ENCODE assay signal across 41 mouse cellular contexts in genomic region chr4:117782908-117783307, GRCm38 (mm10). TPM values are rescaled to one million over a fixed set of nuclear protein-coding genes. Genes with fewer than 3 reads are reported as not detected.
"Had no signal": no experiment of that assay in that cellular context is flagged by ENCODE, and none has a peak within 500 bp of the region (broad histone marks: within the 10 kb centered on the region; RNA-seq: fewer than 3 reads in every experiment).

No protein-coding gene starts in this region.

- H3K27ac ChIP-seq: heart, embryonic 10.5 days; hindbrain, embryonic 10.5 days; hindbrain, embryonic 12.5 days; hindbrain, embryonic 14.5 days; limb, embryonic 13.5 days; limb, embryonic 15.5 days; liver, embryonic 12.5 days had no signal

- H3K27me3 ChIP-seq: heart, embryonic 12.5 days; hindbrain, embryonic 12.5 days; limb, embryonic 13.5 days; limb, embryonic 15.5 days; liver, embryonic 12.5 days had no signal

- H3K9me3 ChIP-seq: heart, embryonic 10.5 days; hindbrain, embryonic 12.5 days; limb, embryonic 15.5 days; liver, embryonic 12.5 days had no signal

- H3K4me2 ChIP-seq: heart, embryonic 12.5 days; hindbrain, embryonic 12.5 days; hindbrain, embryonic 14.5 days; limb, embryonic 13.5 days; limb, embryonic 15.5 days; liver, embryonic 12.5 days had no signal

- ATAC-seq: hindbrain, embryonic 16.5 days; inflammation-experienced regulatory T-cells, adult 6 months; intestine, embryonic 16.5 days; liver, embryonic 12.5 days had no signal

- H3K4me3 ChIP-seq: heart, embryonic 10.5 days; heart, embryonic 12.5 days; hindbrain, embryonic 10.5 days; hindbrain, embryonic 12.5 days; limb, embryonic 13.5 days; limb, embryonic 15.5 days; liver, embryonic 12.5 days had no signal

- H3K36me3 ChIP-seq: heart, embryonic 10.5 days; heart, embryonic 12.5 days; hindbrain, embryonic 10.5 days; hindbrain, embryonic 12.5 days; limb, embryonic 13.5 days; limb, embryonic 15.5 days had no signal

- DNase-seq: gastrocnemius, postnatal 14 days; gastrocnemius, postnatal 36 days; heart, postnatal 10 days; heart, postnatal 4 days; kidney, adult 18-20 months; kidney, adult 8-10 months; kidney, postnatal 10 days; kidney, postnatal 25 days; kidney, postnatal 4 days; layer of hippocampus, adult 9-11 months; layer of hippocampus, postnatal 36 days; left cerebral cortex, postnatal 4 days had no signal

- H3K4me1 ChIP-seq: hindbrain, embryonic 12.5 days; limb, embryonic 13.5 days; limb, embryonic 15.5 days had no signal

- H3K9ac ChIP-seq: heart, embryonic 12.5 days; hindbrain, embryonic 12.5 days; hindbrain, embryonic 14.5 days; limb, embryonic 13.5 days; limb, embryonic 15.5 days; liver, embryonic 12.5 days had no signal

RNA-seq across cellular contexts. Expression of gene Klf17, which starts 17.5 kb away (rescaled TPM):
- total RNA-seq: gastrocnemius, adult 18-20 months; gastrocnemius, adult 8-10 months; gastrocnemius, postnatal 14 days; gastrocnemius, postnatal 36 days; heart, adult 18-20 months; heart, adult 8-10 months; heart, postnatal 10 days; heart, postnatal 25 days; heart, postnatal 4 days; layer of hippocampus, adult 8-10 months; layer of hippocampus, postnatal 14 days; layer of hippocampus, postnatal 36 days; left cerebral cortex, adult 18-20 months; left cerebral cortex, adult 8-10 months; left cerebral cortex, postnatal 10 days; left cerebral cortex, postnatal 25 days; left cerebral cortex, postnatal 4 days; liver, adult 2 months had no signal
- polyA plus RNA-seq: gonadal fat pad, adult 2 months; heart, embryonic 12.5 days; heart, embryonic 14.5 days; heart, embryonic 16.5 days; hindbrain, embryonic 10.5 days; hindbrain, embryonic 12.5 days; hindbrain, embryonic 14.5 days; hindbrain, embryonic 16.5 days; intestine, embryonic 16.5 days; kidney, embryonic 14.5 days; kidney, embryonic 16.5 days; limb, embryonic 11.5 days; limb, embryonic 13.5 days; limb, embryonic 15.5 days; liver, adult 2 months; liver, embryonic 12.5 days had no signal

RNA-seq across cellular contexts. Expression of gene Slc6a9, which starts 51.4 kb away (rescaled TPM):
- polyA plus RNA-seq: inflammation-experienced regulatory T-cells, adult 6 months had no signal

RNA-seq across cellular contexts. Expression of gene Gm12845, which starts 58.7 kb away (rescaled TPM):
- total RNA-seq: gastrocnemius, adult 18-20 months; gastrocnemius, adult 8-10 months; gastrocnemius, postnatal 14 days; gastrocnemius, postnatal 36 days; heart, adult 18-20 months; heart, adult 8-10 months; heart, postnatal 10 days; heart, postnatal 25 days; heart, postnatal 4 days; layer of hippocampus, adult 8-10 months; layer of hippocampus, postnatal 14 days; layer of hippocampus, postnatal 36 days; left cerebral cortex, adult 18-20 months; left cerebral cortex, adult 8-10 months; left cerebral cortex, postnatal 10 days; left cerebral cortex, postnatal 25 days; left cerebral cortex, postnatal 4 days; liver, adult 2 months had no signal
- polyA plus RNA-seq: gonadal fat pad, adult 2 months; heart, embryonic 10.5 days; heart, embryonic 12.5 days; heart, embryonic 14.5 days; heart, embryonic 16.5 days; hindbrain, embryonic 10.5 days; hindbrain, embryonic 12.5 days; hindbrain, embryonic 14.5 days; hindbrain, embryonic 16.5 days; inflammation-experienced regulatory T-cells, adult 6 months; intestine, embryonic 16.5 days; kidney, embryonic 14.5 days; kidney, embryonic 16.5 days; limb, embryonic 11.5 days; limb, embryonic 13.5 days; limb, embryonic 15.5 days; liver, adult 2 months; liver, embryonic 12.5 days had no signal
